Mouse (Mus musculus) heart, postnatal 0 days (tissue): ENCODE results near the gene Npepps.
"Not testable (repeated sequence)": the region's sequence is repeated elsewhere in the genome, so short reads cannot be mapped to it uniquely, and the experiment has no call there.

Source experiments
- CTCF ChIP-seq: IDR thresholded peaks from 2 replicates; pipeline ENCODE4 v1.5.1; 2016; ENCODE audit warnings: antibody characterized with exemption, control low read depth, low read depth
- EP300 ChIP-seq: IDR thresholded peaks from 2 replicates; pipeline ENCODE4 v1.6.1; 2016; ENCODE audit warnings: antibody characterized with exemption, low read depth

- not testable (repeated sequence) for TF ChIP-seq CTCF, EP300
Measured at GRCm38 (mm10) chr11:97274947-97275346, 5.5 kb downstream of the Npepps start.
